Mouse (Mus musculus) stomach, embryonic 15.5 days (tissue): ENCODE results near the gene Vps37b. TPM values are rescaled to one million over a fixed set of nuclear protein-coding genes. Genes with fewer than 3 reads are reported as not detected.
A peak's percentile ranks its signal among the peaks of the same experiment; 100 is the strongest.

Experiments
- ATAC-seq: fragments of 200-750 bp; cut with Nextera tagmentation; 2 replicates; pipeline ENCODE4 v1.8.0; 2017; ENCODE audit warnings: low read depth, moderate number of reproducible peaks, moderate TSS enrichment; ENCODE audit not compliant: insufficient read depth, low FRiP score
- H3K27ac ChIP-seq: fragments of 300-500 bp; sonication (generic); 2 replicates; pipeline ENCODE4 v1.5.1; 2015; ENCODE audit warnings: mild to moderate bottlenecking, inconsistent platforms
- H3K27me3 ChIP-seq: fragments of 300-500 bp; sonication (generic); replicated peaks from 2 replicates; pipeline ENCODE4 v1.6.1; 2015; ENCODE audit warnings: inconsistent platforms
- H3K36me3 ChIP-seq: fragments of 300-500 bp; sonication (generic); 2 replicates; pipeline ENCODE4 v1.6.1; 2015; ENCODE audit warnings: inconsistent platforms
- H3K4me1 ChIP-seq: fragments of 300-500 bp; sonication (generic); 2 replicates; pipeline ENCODE4 v1.6.1; 2015; ENCODE audit warnings: inconsistent platforms
- H3K4me2 ChIP-seq: fragments of 300-500 bp; sonication (generic); 2 replicates; pipeline ENCODE4 v1.6.1; 2015; ENCODE audit warnings: mild to moderate bottlenecking, inconsistent platforms
- H3K4me3 ChIP-seq: fragments of 300-500 bp; sonication (generic); replicated peaks from 2 replicates; pipeline ENCODE4 v1.5.1; 2015; ENCODE audit warnings: inconsistent platforms
- H3K9ac ChIP-seq: fragments of 300-500 bp; sonication (generic); 2 replicates; pipeline ENCODE4 v1.6.1; 2015; ENCODE audit warnings: inconsistent platforms
- H3K9me3 ChIP-seq: fragments of 300-500 bp; sonication (generic); 2 replicates; pipeline ENCODE4 v1.6.1; 2016; ENCODE audit warnings: inconsistent platforms
- WGBS: fragments of 180-500 bp; shearing (Covaris S2); methylation state at CpG from one replicate; pipeline ENCODE4 v1.1.7; 2015; 5-methylcytosine and 5-hydroxymethylcytosine counted together
- polyA plus RNA-seq: library from polyadenylated mRNA; unstranded; fragments of >200 nt; fragmentation: Nextera tagmentation; extraction: Ambion mirVana; gene quantifications from 2 replicates; pipeline ENCODE4 v1.2.1, GENCODE M21; 2015

Gene Vps37b
- polyA plus RNA-seq, 1 experiment from 2014 or later = 36.2 TPM

GRCm38 (mm10) chr5:123982838-123983237, 49.2 kb downstream of the Vps37b start:
- no peak overlapping the region for H3K4me3 ChIP-seq
- WGBS = 70% methylated on average over 11 of the region's 11 CpGs
- H3K4me2 ChIP-seq = no peak overlapping the region
- H3K9me3 ChIP-seq = no peaks in the 10 kb centered on the region
- no peak for ATAC-seq
- no peaks in the 10 kb centered on the region for H3K27me3 ChIP-seq
- H3K27ac ChIP-seq = no peak overlapping the region
- H3K36me3 ChIP-seq = no peaks in the 10 kb centered on the region
- no peak overlapping the region for H3K9ac ChIP-seq
- peaks cover 16% of the 10 kb centered on the region for H3K4me1 ChIP-seq

- 69% methylated on average over 6 of the region's 6 CpGs for WGBS
- Histone ChIP-seq H3K27ac (no peak overlapping the region), H3K9ac (no peak overlapping the region), H3K4me1 (peaks cover 12% of the 10 kb centered on the region), H3K27me3 (no peaks in the 10 kb centered on the region), H3K4me2 (no peak overlapping the region), H3K4me3 (no peak overlapping the region), H3K36me3 (no peaks in the 10 kb centered on the region), H3K9me3 (no peaks in the 10 kb centered on the region)
- no peak for ATAC-seq
These were observed 50.9 kb downstream of the Vps37b start for GRCm38 (mm10) chr5:123981250-123981554.

- Histone ChIP-seq H3K4me1 (peaks cover 12% of the 10 kb centered on the region), H3K4me2 (no peak overlapping the region), H3K27ac (0 out of 2 replicates have a peak overlapping the region, but pooled peaks have one; percentile 7), H3K4me3 (no peak overlapping the region), H3K9me3 (no peaks in the 10 kb centered on the region), H3K9ac (no peak overlapping the region), H3K27me3 (no peaks in the 10 kb centered on the region), H3K36me3 (no peaks in the 10 kb centered on the region)
- no peak for ATAC-seq
- 74% methylated on average over 9 of the region's 9 CpGs for WGBS
These were observed 51.4 kb downstream of the Vps37b start for GRCm38 (mm10) chr5:123980521-123981249.

- Histone ChIP-seq H3K4me3 (no peak overlapping the region), H3K27me3 (no peaks in the 10 kb centered on the region), H3K4me1 (peaks cover 8% of the 10 kb centered on the region), H3K9me3 (no peaks in the 10 kb centered on the region), H3K4me2 (peak overlapping the region; percentile 4; the same call in 1 of the 2 replicates), H3K27ac (0 out of 2 replicates have a peak overlapping the region, but pooled peaks have one; percentile 7), H3K36me3 (no peaks in the 10 kb centered on the region), H3K9ac (no peak overlapping the region)
- 57% methylated on average over 4 of the region's 4 CpGs for WGBS
- ATAC-seq = no peak
These were observed 52.1 kb downstream of the Vps37b start for GRCm38 (mm10) chr5:123979980-123980369.

GRCm38 (mm10) chr5:123979221-123979979, 52.7 kb downstream of the Vps37b start:
- WGBS = 69% methylated on average over 18 of the region's 18 CpGs
- Histone ChIP-seq H3K4me3 (no peak overlapping the region), H3K27me3 (no peaks in the 10 kb centered on the region), H3K4me2 (no peak overlapping the region), H3K27ac (no peak overlapping the region), H3K9ac (no peak overlapping the region), H3K4me1 (peaks cover 12% of the 10 kb centered on the region), H3K9me3 (no peaks in the 10 kb centered on the region), H3K36me3 (no peaks in the 10 kb centered on the region)
- ATAC-seq = no peak

- Histone ChIP-seq H3K27ac (peak overlapping the region; percentile 84), H3K4me2 (peak overlapping the region; percentile 14; the same call in 1 of the 2 replicates), H3K27me3 (peaks cover 2% of the 10 kb centered on the region; the same call in 1 of the 2 replicates), H3K4me3 (no peak overlapping the region), H3K9ac (no peak overlapping the region), H3K36me3 (no peaks in the 10 kb centered on the region), H3K4me1 (peaks cover 15% of the 10 kb centered on the region), H3K9me3 (no peaks in the 10 kb centered on the region)
- no peak for ATAC-seq
- WGBS = 68% methylated on average over 5 of the region's 5 CpGs
These were observed 53.9 kb downstream of the Vps37b start for GRCm38 (mm10) chr5:123978131-123978530.

GRCm38 (mm10) chr5:123977231-123977630, 54.8 kb downstream of the Vps37b start:
- H3K27ac ChIP-seq = peak overlapping the region; percentile 84
- 37% methylated on average over 3 of the region's 3 CpGs for WGBS

GRCm38 (mm10) chr5:123975668-123976180, 56.3 kb downstream of the Vps37b start:
- H3K9me3 ChIP-seq = no peaks in the 10 kb centered on the region
- no peaks in the 10 kb centered on the region for H3K36me3 ChIP-seq
- ATAC-seq = peak; percentile 56
- peaks cover 6% of the 10 kb centered on the region; the same call in 1 of the 2 replicates for H3K27me3 ChIP-seq
- H3K27ac ChIP-seq = peak overlapping the region; percentile 84
- 0 out of 2 replicates have a peak overlapping the region, but pooled peaks have one; percentile 11 for H3K4me3 ChIP-seq
- 44% methylated on average over 6 of the region's 6 CpGs for WGBS
- peaks cover 17% of the 10 kb centered on the region for H3K4me1 ChIP-seq
- peak overlapping the region; percentile 78 for H3K4me2 ChIP-seq
- H3K9ac ChIP-seq = no peak overlapping the region

More at GRCm38 (mm10) chr5:123977231-123977630, 54.8 kb downstream of the Vps37b start:
- Histone ChIP-seq H3K4me2 (peak overlapping the region; percentile 2; the same call in 1 of the 2 replicates), H3K9ac (no peak overlapping the region), H3K4me1 (peaks cover 17% of the 10 kb centered on the region), H3K27me3 (peaks cover 6% of the 10 kb centered on the region; the same call in 1 of the 2 replicates), H3K36me3 (no peaks in the 10 kb centered on the region), H3K4me3 (no peak overlapping the region), H3K9me3 (no peaks in the 10 kb centered on the region)
- ATAC-seq = no peak

- no peak for ATAC-seq
- Histone ChIP-seq H3K27ac (peak overlapping the region; percentile 84), H3K4me3 (peak overlapping the region; percentile 74), H3K4me1 (peaks cover 17% of the 10 kb centered on the region), H3K36me3 (no peaks in the 10 kb centered on the region), H3K9me3 (no peaks in the 10 kb centered on the region), H3K9ac (no peak overlapping the region), H3K4me2 (peak overlapping the region; percentile 78), H3K27me3 (peaks cover 6% of the 10 kb centered on the region; the same call in 1 of the 2 replicates)
- 20% methylated on average over 11 of the region's 11 CpGs for WGBS
These were observed 57.4 kb downstream of the Vps37b start for GRCm38 (mm10) chr5:123974616-123975111.

GRCm38 (mm10) chr5:123974179-123974485, 57.9 kb downstream of the Vps37b start:
- Histone ChIP-seq H3K4me1 (peaks cover 17% of the 10 kb centered on the region), H3K9ac (peak overlapping the region; percentile 69), H3K27me3 (peaks cover 6% of the 10 kb centered on the region; the same call in 1 of the 2 replicates), H3K27ac (peak overlapping the region; percentile 84), H3K4me3 (peak overlapping the region; percentile 74), H3K4me2 (peak overlapping the region; percentile 78), H3K9me3 (no peaks in the 10 kb centered on the region), H3K36me3 (no peaks in the 10 kb centered on the region)
- no peak for ATAC-seq
- under 1% methylated on average over 14 of the region's 14 CpGs for WGBS

GRCm38 (mm10) chr5:123973299-123974178, 58.5 kb downstream of the Vps37b start, which contains the start of gene Hip1r:
Hip1r (plus strand) TSS chr5:123973628.
- Histone ChIP-seq H3K9me3 (no peaks in the 10 kb centered on the region), H3K4me3 (peak within 1 kb of the TSS; percentile 74), H3K27ac (peak within 1 kb of the TSS; percentile 84), H3K4me1 (peaks cover 17% of the 10 kb centered on the region), H3K4me2 (peak within 1 kb of the TSS; percentile 78), H3K36me3 (no peaks in the 10 kb centered on the region), H3K9ac (peak within 1 kb of the TSS; percentile 69), H3K27me3 (peaks cover 6% of the 10 kb centered on the region; the same call in 1 of the 2 replicates)
- 2% methylated on average over 87 of the region's 106 CpGs for WGBS
- ATAC-seq = peak; percentile 78
